Comparison of ENCODE assay signal across 8 mouse cellular contexts in genomic region chr4:106529375-106530112, GRCm38 (mm10). TPM values are rescaled to one million over a fixed set of nuclear protein-coding genes. Genes with fewer than 3 reads are reported as not detected.
DNase-seq lines count a peak whose midpoint lies in the region; ATAC-seq and TF ChIP-seq lines count a peak whose summit lies in the region.

No protein-coding gene starts in this region.

- DNase-seq in adipocyte (ENCODE audit: low spot score) = peak; percentile 91
- DNase-seq in gastrocnemius, adult 8-10 months (ENCODE audit: low spot score in 2 of 2) = peak; percentile 80 to 82
- peak; percentile 91 for DNase-seq in hindlimb bud, embryonic 11.5 days (ENCODE audit: extremely low spot score, low read depth, low spot score)
- DNase-seq in left cerebral cortex, adult 2 months (ENCODE audit: extremely low spot score in 1 of 2, low spot score in 2 of 2) = peak; percentile 88 to 92
- peak; percentile 91 for DNase-seq in right cerebral cortex, adult 18-20 months
- DNase-seq in urinary bladder, adult 2 months (ENCODE audit: low spot score) = peak; percentile 79

- peak; percentile 100 for TF ChIP-seq CTCF in cortical plate, adult 2 months (IDR thresholded peaks at IDR 0.05; ENCODE audit: extremely low read depth, insufficient read depth, low read length)
- TF ChIP-seq CTCF in left cerebral cortex, adult 2 months (IDR thresholded peaks at IDR 0.05) = no peak; the same call in none of the 2 replicates

- no peak overlapping the region for H3K4me3 ChIP-seq in cortical plate, adult 2 months (ENCODE audit: insufficient read depth, low read length)
- H3K4me3 ChIP-seq in left cerebral cortex, adult 2 months = no peak overlapping the region

- TF ChIP-seq POLR2A in cortical plate, adult 2 months (IDR thresholded peaks at IDR 0.05; ENCODE audit: extremely low read depth, insufficient read depth, low read length) = no peak

- intact Hi-C loops in left cerebral cortex, adult 2 months (cut with DNase I) = loop anchor here (1.0 kb wide), 1 partner anchor 55 kb away; no protein-coding TSS in a partner anchor

- H3K27ac ChIP-seq in cortical plate, adult 2 months (ENCODE audit: insufficient read depth, low read length) = no peak overlapping the region
- H3K27ac ChIP-seq in left cerebral cortex, adult 2 months = peak overlapping the region; percentile 28; the same call in 1 of the 2 replicates

- ATAC-seq in megakaryocyte, adult 5-6 weeks (ENCODE audit: poor library complexity, severe bottlenecking) = peak; percentile 97

- H3K4me1 ChIP-seq in cortical plate, adult 2 months (ENCODE audit: control insufficient read depth, insufficient read depth, low read length) = peaks cover 3% of the 10 kb centered on the region; the same call in 1 of the 2 replicates

RNA-seq across cellular contexts. Expression of gene Dhcr24, which starts 31.3 kb away (rescaled TPM):
- polyA plus RNA-seq in cortical plate, adult 2 months (2012; rRNA removed) = 95.3 and 97.6 TPM in 2 replicates
- 1 to 10 TPM; 1.2 to 2.5 (median 1.8) TPM for total RNA-seq in gastrocnemius, adult 8-10 months (2022)
- 10 to 100 TPM; 85.5 to 87.4 TPM for total RNA-seq in left cerebral cortex, adult 2 months (2021)
- 6.2 and 7.6 TPM in 2 replicates for total RNA-seq in megakaryocyte, adult 5-6 weeks (2015)
- 5.4 and 5.7 TPM in 2 replicates for total RNA-seq in megakaryocyte, adult 5-6 weeks (2017)
- 52.0 and 55.7 TPM in 2 replicates for polyA plus RNA-seq in urinary bladder, adult 2 months (2012; rRNA removed)

RNA-seq across cellular contexts. Expression of gene Bsnd, which starts 37.5 kb away (rescaled TPM):
- polyA plus RNA-seq in cortical plate, adult 2 months (2012; rRNA removed) = not detected in 2 replicates
- total RNA-seq in gastrocnemius, adult 8-10 months (2022) = under 1 TPM in 1 of 4 experiments, not detected in 3; 0.09 TPM
- not detected for total RNA-seq in left cerebral cortex, adult 2 months (2021)
- total RNA-seq in megakaryocyte, adult 5-6 weeks (2015) = not detected in 2 replicates
- not detected in 2 replicates for total RNA-seq in megakaryocyte, adult 5-6 weeks (2017)
- polyA plus RNA-seq in urinary bladder, adult 2 months (2012; rRNA removed) = 0.34 and 0.41 TPM in 2 replicates

Comparison
In these comparisons a context has a peak if more than half of its experiments do, and no peak if none do; other contexts are left out.
1. RNA of gene Dhcr24, which starts 31.3 kb away (total RNA-seq): 85.5 to 87.4 TPM in left cerebral cortex, adult 2 months; 5.4 to 7.6 TPM in megakaryocyte, adult 5-6 weeks and 1.2 to 2.5 TPM in gastrocnemius, adult 8-10 months; every median in the first group is over 10 times any median in the second.
2. Peak in every context shown above with its lines, with median percentiles within 50 percentile points of each other: DNase-seq.